12 mouse cellular contexts compared by ENCODE assay signal in the genomic region with DNA sequence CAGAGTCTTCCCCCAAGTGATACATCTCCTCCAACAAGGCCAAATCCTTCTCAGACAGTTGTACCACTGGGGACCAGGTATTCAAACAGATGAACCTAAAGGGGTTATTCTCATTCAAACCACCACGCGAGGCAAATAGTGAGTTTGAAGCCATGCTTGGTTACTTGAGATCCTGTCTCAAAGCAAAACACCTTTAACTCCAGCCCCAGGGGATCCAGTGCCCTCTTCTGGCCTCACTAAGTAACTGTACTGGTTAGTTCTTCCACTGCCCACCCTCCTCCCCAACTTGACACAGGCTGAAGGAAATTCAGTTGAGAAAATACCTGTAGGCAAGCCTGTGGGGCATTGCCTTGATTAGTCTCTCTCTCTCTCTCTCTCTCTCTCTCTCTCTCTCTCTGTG. TPM values are rescaled to one million over a fixed set of nuclear protein-coding genes. Genes with fewer than 3 reads are reported as not detected.
DNase-seq lines count a peak whose midpoint lies in the region; ATAC-seq and TF ChIP-seq lines count a peak whose summit lies in the region.
"Had no signal": no experiment of that assay in that cellular context is flagged by ENCODE, and none has a peak within 500 bp of the region (broad histone marks: within the 10 kb centered on the region; RNA-seq: fewer than 3 reads in every experiment).

No protein-coding gene starts in this region.

- peak; percentile 29 for TF ChIP-seq CTCF in heart, postnatal 0 days (IDR thresholded peaks at IDR 0.05; ENCODE audit: low read depth)
- peak; percentile 58 for TF ChIP-seq CTCF in lung, postnatal 0 days (IDR thresholded peaks at IDR 0.05)

- no peak overlapping the region for H3K27ac ChIP-seq in heart, postnatal 0 days (ENCODE audit: low read depth)
- H3K27ac ChIP-seq in heart, embryonic 11.5 days (ENCODE audit: low read depth, low read length): no peak overlapping the region
- H3K27ac ChIP-seq in lung, postnatal 0 days (ENCODE audit: low read length): no peak overlapping the region
- H3K27ac ChIP-seq: heart, embryonic 13.5 days had no signal

- H3K4me2 ChIP-seq in heart, postnatal 0 days (ENCODE audit: low read depth, low read length): no peak overlapping the region
- H3K4me2 ChIP-seq in heart, embryonic 11.5 days: no peak overlapping the region
- H3K4me2 ChIP-seq in lung, postnatal 0 days (replicated peaks; ENCODE audit: low read depth, low read length): no peak overlapping the region
- H3K4me2 ChIP-seq: heart, embryonic 13.5 days had no signal

- no peak for ATAC-seq in heart, postnatal 0 days (ENCODE audit: insufficient read depth, low read depth)
- ATAC-seq in heart, embryonic 11.5 days (replicated peaks; ENCODE audit: insufficient number of reproducible peaks, low FRiP score, low TSS enrichment): no peak
- no peak for ATAC-seq in lung, postnatal 0 days
- peak; percentile 64 for ATAC-seq in megakaryocyte-erythroid progenitor cell, adult 5-6 weeks (replicated peaks; ENCODE audit: low FRiP score, low TSS enrichment, poor library complexity, severe bottlenecking)
- ATAC-seq: activated CD4-positive, CD25-positive, alpha-beta regulatory T cell, adult 4 months; hindbrain, embryonic 16.5 days had no signal

- 0 out of 2 replicates have a peak, but pooled peaks cover 2% of the 10 kb centered on the region for H3K27me3 ChIP-seq in heart, postnatal 0 days (ENCODE audit: control insufficient read depth, insufficient read depth, low read length)
- H3K27me3 ChIP-seq in heart, embryonic 11.5 days (ENCODE audit: control insufficient read depth, insufficient read depth, low read length): 0 out of 2 replicates have a peak, but pooled peaks cover 2% of the 10 kb centered on the region
- no peaks in the 10 kb centered on the region for H3K27me3 ChIP-seq in lung, postnatal 0 days (replicated peaks; ENCODE audit: insufficient read depth, low read length)

- H3K36me3 ChIP-seq in heart, postnatal 0 days (replicated peaks; ENCODE audit: control insufficient read depth, insufficient read depth, low read length): no peaks in the 10 kb centered on the region
- H3K36me3 ChIP-seq in heart, embryonic 11.5 days (ENCODE audit: control insufficient read depth, insufficient read depth, low read length): no peaks in the 10 kb centered on the region
- no peaks in the 10 kb centered on the region for H3K36me3 ChIP-seq in lung, postnatal 0 days (ENCODE audit: insufficient read depth, low read length)
- H3K36me3 ChIP-seq: heart, embryonic 13.5 days had no signal

- H3K4me3 ChIP-seq in heart, postnatal 0 days (ENCODE audit: low read depth, low read length): no peak overlapping the region
- H3K4me3 ChIP-seq in heart, embryonic 11.5 days (ENCODE audit: low read depth, low read length): no peak overlapping the region
- no peak overlapping the region for H3K4me3 ChIP-seq in lung, postnatal 0 days (ENCODE audit: low read depth, low read length)
- H3K4me3 ChIP-seq: heart, embryonic 13.5 days had no signal

- H3K4me1 ChIP-seq in heart, postnatal 0 days (ENCODE audit: control insufficient read depth, insufficient read depth): no peaks in the 10 kb centered on the region
- no peaks in the 10 kb centered on the region for H3K4me1 ChIP-seq in heart, embryonic 11.5 days (ENCODE audit: control insufficient read depth, insufficient read depth, low read length)
- no peaks in the 10 kb centered on the region for H3K4me1 ChIP-seq in lung, postnatal 0 days (ENCODE audit: insufficient read depth, low read depth, low read length)

- WGBS in heart, postnatal 0 days: 82% methylated on average over 2 of the region's 2 CpGs
- WGBS in heart, embryonic 11.5 days (ENCODE audit: insufficient replicate concordance): 60% methylated on average over 2 of the region's 2 CpGs
- 69% methylated on average over 2 of the region's 2 CpGs for WGBS in lung, postnatal 0 days

- DNase-seq in heart, postnatal 0 days (ENCODE audit: low spot score): no peak
- DNase-seq in lung, postnatal 0 days (ENCODE audit: low spot score): no peak
- DNase-seq in lung, adult 18-20 months: no peak
- DNase-seq in NIH3T3 (ENCODE audit: low read depth): peak; percentile 49
- DNase-seq in cerebellum, adult 11-12 months: no peak
- DNase-seq in ovary, postnatal 14 days (ENCODE audit: low spot score): no peak
- DNase-seq: retina, postnatal 1 day had no signal

- no peaks in the 10 kb centered on the region for H3K9me3 ChIP-seq in heart, postnatal 0 days (replicated peaks; ENCODE audit: control insufficient read depth, low read length)
- no peaks in the 10 kb centered on the region for H3K9me3 ChIP-seq in heart, embryonic 11.5 days (replicated peaks; ENCODE audit: control insufficient read depth, low read length)
- H3K9me3 ChIP-seq in lung, postnatal 0 days (ENCODE audit: low read length): no peaks in the 10 kb centered on the region
- H3K9me3 ChIP-seq: heart, embryonic 13.5 days had no signal

- TF ChIP-seq EP300 in heart, postnatal 0 days (IDR thresholded peaks at IDR 0.05; ENCODE audit: low read depth): no peak
- no peak for TF ChIP-seq EP300 in lung, postnatal 0 days (IDR thresholded peaks at IDR 0.05)

- H3K9ac ChIP-seq in heart, postnatal 0 days (replicated peaks; ENCODE audit: low read depth, low read length): no peak overlapping the region
- no peak overlapping the region for H3K9ac ChIP-seq in heart, embryonic 11.5 days (ENCODE audit: low read depth, low read length)
- no peak overlapping the region for H3K9ac ChIP-seq in lung, postnatal 0 days (replicated peaks; ENCODE audit: low read depth)
- H3K9ac ChIP-seq: heart, embryonic 13.5 days had no signal

RNA-seq across cellular contexts. Expression of a gene that starts 6.2 kb away (rescaled TPM):
- 2.2 and 11.3 TPM in 2 replicates for total RNA-seq in heart, postnatal 0 days (2014; rRNA removed; ENCODE audit: low replicate concordance)
- 1.8 and 2.2 TPM in 2 replicates for polyA plus RNA-seq in heart, postnatal 0 days (2015; fragmentation: Nextera tagmentation; extraction: Ambion mirVana)
- polyA plus RNA-seq in heart, embryonic 11.5 days (2014; fragmentation: Nextera tagmentation; extraction: Ambion mirVana): 3.8 and 4.6 TPM in 2 replicates
- polyA plus RNA-seq in lung, postnatal 0 days (2015; fragmentation: Nextera tagmentation; extraction: Ambion mirVana): 1.6 and 1.8 TPM in 2 replicates
- not detected in 2 replicates for total RNA-seq in megakaryocyte-erythroid progenitor cell, adult 5-6 weeks (2014; fragmentation: Nextera tagmentation)
- not detected in 2 replicates for total RNA-seq in megakaryocyte-erythroid progenitor cell, adult 5-6 weeks (2017)
- polyA plus RNA-seq: activated CD4-positive, CD25-positive, alpha-beta regulatory T cell, adult 4 months had no signal

RNA-seq across cellular contexts. Expression of a gene that starts 16.0 kb away (rescaled TPM):
- total RNA-seq in heart, postnatal 0 days (2014; rRNA removed; ENCODE audit: low replicate concordance): 18.9 and 20.9 TPM in 2 replicates
- 6.9 and 7.5 TPM in 2 replicates for polyA plus RNA-seq in heart, postnatal 0 days (2015; fragmentation: Nextera tagmentation; extraction: Ambion mirVana)
- 12.8 and 14.5 TPM in 2 replicates for polyA plus RNA-seq in heart, embryonic 11.5 days (2014; fragmentation: Nextera tagmentation; extraction: Ambion mirVana)
- 10.8 and 12.4 TPM in 2 replicates for polyA plus RNA-seq in lung, postnatal 0 days (2015; fragmentation: Nextera tagmentation; extraction: Ambion mirVana)
- total RNA-seq in megakaryocyte-erythroid progenitor cell, adult 5-6 weeks (2014; fragmentation: Nextera tagmentation): 157 and 168 TPM in 2 replicates
- 84.1 and 87.3 TPM in 2 replicates for total RNA-seq in megakaryocyte-erythroid progenitor cell, adult 5-6 weeks (2017)
